Mouse (Mus musculus) erythroblast, embryonic 14.5 days (primary cell): ENCODE results near the gene Orai3.

Experiments
- GATA1 ChIP-seq: IDR thresholded peaks from 2 replicates; pipeline ENCODE4 v1.6.1; 2012; ENCODE audit warnings: low read length, inconsistent platforms, mixed read lengths
- TAL1 ChIP-seq: IDR thresholded peaks from 3 replicates; pipeline ENCODE4 v1.6.1; 2012; ENCODE audit warnings: low read length, inconsistent platforms, mixed read lengths

DNA sequence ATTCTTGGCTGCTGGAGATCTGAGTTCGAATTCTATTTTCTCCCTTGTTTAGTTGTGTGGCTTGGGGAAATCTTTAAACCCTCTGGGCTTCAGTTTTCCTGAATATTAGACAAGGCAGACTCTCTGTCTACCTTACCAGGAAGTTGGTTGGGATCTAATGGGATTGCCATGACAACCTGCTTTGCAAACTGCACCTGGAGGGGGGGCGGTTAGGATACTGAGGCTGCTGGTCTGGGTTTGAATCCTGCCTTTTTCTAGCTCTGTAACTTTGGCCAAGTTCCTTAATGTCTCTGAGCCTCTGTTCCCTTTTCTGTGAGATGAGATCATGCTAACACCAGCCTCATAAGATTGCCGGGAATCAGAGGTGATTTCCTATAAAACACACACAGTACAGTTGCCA, 52.9 kb downstream of the Orai3 start:
- TF ChIP-seq GATA1 (no peak), TAL1 (no peak)
